Mouse (Mus musculus): ENCODE data around the gene Ankrd35.
"Not testable (repeated sequence)": the region's sequence is repeated elsewhere in the genome, so short reads cannot be mapped to it uniquely, and the experiment has no call there.

Gene Ankrd35

DNA sequence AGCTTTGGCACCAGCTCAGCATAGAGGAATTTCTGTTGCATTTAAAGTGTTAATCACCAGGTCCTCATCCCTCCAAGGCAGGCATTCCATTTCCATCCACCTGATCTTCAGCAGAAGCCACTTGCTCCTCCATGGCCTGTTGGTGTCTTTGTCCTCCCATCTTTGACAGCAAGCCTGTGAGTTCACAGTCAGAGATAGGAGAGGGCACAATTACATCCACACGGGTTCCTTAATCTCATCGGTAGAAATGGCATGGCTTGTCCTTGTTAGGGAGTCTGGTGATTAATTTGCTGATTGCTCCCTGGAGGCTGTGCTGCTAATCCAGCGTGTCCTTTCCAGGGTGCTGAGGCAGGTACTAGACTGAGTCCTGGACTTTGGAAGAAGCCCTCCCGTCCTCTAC lies 3.6 kb downstream of the Ankrd35 start:
- no peak for DNase-seq (ENCODE audit: low read depth)

DNA sequence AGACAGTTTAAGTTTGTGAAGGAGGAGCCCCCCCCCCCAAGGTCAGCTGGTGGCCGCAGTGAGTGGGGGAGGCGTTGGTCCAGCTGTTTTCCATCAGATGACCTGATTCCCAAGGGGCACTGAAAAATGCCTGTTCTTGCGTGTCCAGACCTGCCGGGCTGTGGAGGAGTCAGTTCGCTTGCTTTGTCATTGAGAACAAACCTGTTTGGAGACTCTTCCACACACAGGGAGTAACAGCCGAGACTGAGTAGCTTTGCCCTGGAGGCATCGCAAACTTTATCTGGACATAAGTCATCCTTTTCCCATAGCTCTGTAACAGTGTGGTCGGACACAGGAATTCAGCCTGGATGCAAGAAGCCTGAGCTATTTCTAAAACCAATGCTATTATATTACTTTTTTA lies 4.5 kb downstream of the Ankrd35 start:
- DNase-seq (ENCODE audit: low read depth): peak; percentile 72

- DNase-seq (ENCODE audit: low read depth): no peak
Observed at GRCm38 (mm10) chr3:96675171-96675570, 5.2 kb downstream of the Ankrd35 start.

GRCm38 (mm10) chr3:96675690-96676089 lies 5.8 kb downstream of the Ankrd35 start:
- peak; percentile 30 for DNase-seq (ENCODE audit: low read depth)

GRCm38 (mm10) chr3:96678456-96678855 lies 8.5 kb downstream of the Ankrd35 start:
- no peak for DNase-seq (ENCODE audit: low read depth)

- DNase-seq (ENCODE audit: low read depth): peak; percentile 65
Observed at GRCm38 (mm10) chr3:96679159-96679674, 9.3 kb downstream of the Ankrd35 start.

- DNase-seq (ENCODE audit: low read depth): no peak
Observed at GRCm38 (mm10) chr3:96680269-96680956, 10.5 kb downstream of the Ankrd35 start.

- DNase-seq (ENCODE audit: low read depth): no peak
Observed at GRCm38 (mm10) chr3:96683496-96683895, 13.6 kb downstream of the Ankrd35 start.

GRCm38 (mm10) chr3:96684151-96684821 lies 14.4 kb downstream of the Ankrd35 start:
- DNase-seq (ENCODE audit: low read depth): no peak

DNA sequence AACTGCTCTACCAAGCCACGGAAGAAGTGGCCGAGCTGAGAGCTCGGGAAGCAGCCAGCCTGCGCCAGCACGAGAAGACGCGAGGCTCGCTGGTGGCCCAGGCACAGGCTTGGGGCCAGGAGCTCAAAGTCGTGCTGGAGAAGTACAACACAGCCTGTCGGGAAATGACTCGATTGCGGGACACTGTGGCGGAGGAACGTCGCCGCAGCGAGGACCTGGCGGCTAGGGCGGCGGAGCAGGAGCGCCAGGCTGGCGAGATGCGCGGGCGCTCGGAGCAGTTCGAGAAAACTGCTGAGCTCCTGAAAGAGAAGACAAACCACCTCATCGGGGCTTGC lies 14.9 kb downstream of the Ankrd35 start:
- DNase-seq (ENCODE audit: low read depth): no peak

GRCm38 (mm10) chr3:96686057-96686456 lies 16.1 kb downstream of the Ankrd35 start:
- DNase-seq (ENCODE audit: low read depth): not testable (repeated sequence)

DNA sequence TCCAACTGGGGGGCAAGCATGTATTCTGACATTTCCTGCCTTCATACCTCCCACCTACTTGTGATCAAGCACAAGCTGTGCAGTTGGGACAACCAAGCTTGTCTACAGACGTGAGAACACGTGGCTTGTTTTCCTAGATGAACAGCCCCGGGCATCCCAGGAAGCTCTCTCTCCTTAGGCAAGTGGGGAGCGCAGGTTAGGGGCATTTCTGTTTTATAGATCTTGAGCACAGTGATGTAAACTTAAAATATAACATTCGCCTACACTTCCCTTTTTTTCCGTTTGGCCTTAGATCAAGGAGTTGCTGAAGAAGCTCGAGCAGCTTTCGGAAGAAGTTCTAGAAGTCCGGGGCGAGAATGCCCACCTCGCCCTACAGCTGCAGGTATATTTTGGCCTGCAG lies 18.9 kb downstream of the Ankrd35 start:
- no peak for DNase-seq (ENCODE audit: low read depth)

DNA sequence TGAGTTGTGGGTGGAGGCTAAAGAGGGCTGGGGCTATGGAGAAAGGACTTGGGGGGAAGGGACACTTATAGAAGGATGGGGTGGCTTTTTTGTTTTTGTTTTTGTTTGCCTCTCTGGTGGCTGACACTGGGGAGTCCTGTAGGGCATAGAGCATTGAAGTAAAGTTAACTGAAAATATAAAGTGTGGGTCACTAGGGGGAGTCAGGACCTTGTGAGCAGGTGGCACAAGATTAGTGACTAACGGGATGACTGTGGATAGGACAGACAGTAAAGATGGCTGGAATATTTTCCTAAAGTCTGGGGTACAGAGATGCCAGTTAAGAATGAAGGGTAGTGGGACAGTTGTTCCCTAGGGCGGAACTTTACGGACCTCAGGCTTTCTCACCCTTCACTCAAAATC lies 20.4 kb downstream of the Ankrd35 start:
- no peak for DNase-seq (ENCODE audit: low read depth)

DNA sequence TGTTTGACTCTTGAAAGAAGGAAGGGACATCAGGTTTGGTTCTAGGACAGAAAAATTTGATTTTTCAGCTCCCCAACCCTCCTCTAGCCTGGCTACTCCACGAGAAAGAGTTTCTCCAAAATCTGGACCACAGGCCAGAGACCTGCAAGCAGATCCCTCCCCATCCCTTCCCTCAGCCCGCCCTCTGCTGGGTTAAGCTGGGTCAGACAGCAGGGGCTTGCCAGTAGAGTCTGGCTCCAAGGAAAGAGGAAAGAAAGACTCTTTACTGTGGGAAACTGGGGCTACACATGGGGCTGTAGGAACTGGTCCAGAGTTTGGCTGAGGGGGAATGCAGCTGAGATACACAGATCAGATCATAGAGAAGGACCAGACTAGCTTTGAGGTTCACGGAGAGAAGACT lies 22.6 kb downstream of the Ankrd35 start:
- peak; percentile 74 for DNase-seq (ENCODE audit: low read depth)

DNA sequence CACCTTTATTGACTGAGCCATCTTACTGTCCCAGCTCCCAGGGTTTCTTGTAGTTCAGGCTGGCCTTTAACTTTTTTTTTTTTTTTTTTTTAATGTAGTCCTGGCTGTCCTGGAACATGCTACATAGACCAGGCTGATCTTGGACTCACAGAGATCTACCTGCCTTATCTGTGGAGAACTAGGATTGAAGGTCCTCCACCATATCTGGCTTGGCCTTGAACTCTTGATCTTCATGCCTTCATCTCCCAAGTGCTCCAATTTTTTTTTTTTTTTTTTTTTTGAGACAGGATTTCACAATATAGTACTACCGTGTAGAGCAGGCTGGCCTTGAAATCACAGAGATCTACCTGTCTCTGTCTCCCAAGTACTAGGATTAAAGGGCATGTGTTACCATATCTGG lies 23.6 kb downstream of the Ankrd35 start:
- DNase-seq (ENCODE audit: low read depth): no peak

GRCm38 (mm10) chr3:96696198-96696765 lies 26.4 kb downstream of the Ankrd35 start, which contains the start of gene Pias3:
Pias3 (plus strand) TSS chr3:96696384.
- DNase-seq (ENCODE audit: low read depth): peak; percentile 93

GRCm38 (mm10) chr3:96696766-96697732 lies 27.1 kb downstream of the Ankrd35 start:
- DNase-seq (ENCODE audit: low read depth): peak; percentile 95

DNA sequence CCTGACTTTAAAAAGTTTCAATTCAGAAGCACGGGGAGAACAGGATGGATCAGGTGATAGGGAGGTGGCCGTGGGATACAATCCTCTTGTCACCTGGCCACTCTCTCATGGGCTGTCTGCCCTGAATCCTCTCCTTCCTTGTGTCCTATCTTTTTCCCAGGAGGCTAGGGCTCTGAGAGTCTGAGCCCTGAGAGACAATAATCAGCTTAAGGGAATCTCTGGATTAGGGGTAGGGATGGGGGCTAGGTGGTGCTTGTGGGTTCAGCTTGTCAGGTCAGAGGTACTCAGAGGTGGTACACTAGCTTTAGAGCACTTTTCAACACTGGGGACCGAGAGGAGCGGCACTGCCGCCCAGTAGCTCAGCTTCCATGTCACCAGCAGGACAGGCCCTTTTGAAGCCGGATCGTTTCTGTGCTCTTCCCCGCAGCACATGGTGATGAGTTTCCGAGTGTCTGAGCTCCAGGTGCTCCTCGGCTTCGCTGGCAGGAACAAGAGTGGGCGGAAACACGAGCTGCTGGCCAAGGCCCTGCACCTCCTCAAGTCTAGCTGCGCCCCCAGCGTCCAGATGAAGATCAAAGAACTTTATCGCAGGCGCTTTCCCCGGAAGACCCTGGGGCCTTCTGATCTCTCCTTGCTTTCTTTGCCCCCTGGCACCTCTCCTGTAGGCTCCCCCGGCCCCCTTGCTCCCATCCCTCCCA lies 29.2 kb downstream of the Ankrd35 start:
- DNase-seq (ENCODE audit: low read depth): no peak

- peak; percentile 73 for DNase-seq (ENCODE audit: low read depth)
Observed at GRCm38 (mm10) chr3:96700376-96700775, 30.4 kb downstream of the Ankrd35 start.

GRCm38 (mm10) chr3:96701003-96701402 lies 31.1 kb downstream of the Ankrd35 start:
- DNase-seq (ENCODE audit: low read depth): no peak

DNA sequence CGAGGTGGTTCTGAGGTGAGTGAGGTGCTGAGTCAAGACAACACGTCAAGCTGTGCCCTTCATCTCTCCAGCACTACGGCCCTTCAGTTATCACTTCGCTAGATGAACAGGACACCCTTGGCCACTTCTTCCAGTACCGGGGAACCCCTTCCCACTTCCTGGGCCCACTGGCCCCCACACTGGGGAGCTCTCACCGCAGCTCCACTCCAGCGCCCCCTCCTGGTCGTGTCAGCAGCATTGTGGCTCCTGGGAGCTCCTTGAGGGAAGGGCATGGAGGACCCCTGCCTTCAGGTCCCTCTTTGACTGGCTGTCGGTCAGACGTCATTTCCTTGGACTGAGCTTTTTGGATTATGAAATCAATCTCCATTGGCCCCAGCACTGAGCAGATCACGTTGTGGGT lies 34.8 kb downstream of the Ankrd35 start:
- peak; percentile 46 for DNase-seq (ENCODE audit: low read depth)
